Mouse (Mus musculus): ENCODE measurements around the gene Slc4a1.

Slc4a1 gene

GRCm38 (mm10) chr11:102323516-102323915, 42.5 kb downstream of the Slc4a1 start:
- no peak for DNase-seq (ENCODE audit: low spot score in 2 of 2)

GRCm38 (mm10) chr11:102321931-102322330, 44.1 kb downstream of the Slc4a1 start:
- DNase-seq (ENCODE audit: low spot score in 2 of 2), result no peak

- DNase-seq (ENCODE audit: low spot score in 2 of 2), result peak in 1 of 2 experiments; percentile 51
These were observed 45.4 kb downstream of the Slc4a1 start for GRCm38 (mm10) chr11:102320686-102321005.

- peak; percentile 74 to 82 for DNase-seq (ENCODE audit: low spot score in 2 of 2)
These were observed 45.9 kb downstream of the Slc4a1 start for GRCm38 (mm10) chr11:102319941-102320685.

GRCm38 (mm10) chr11:102319410-102319792, 46.6 kb downstream of the Slc4a1 start, which contains the start of gene Ubtf:
Gene Ubtf, minus strand, starts transcription at chr11:102319742.
- DNase-seq (ENCODE audit: low spot score in 2 of 2), result peak; percentile 85 to 86

- DNase-seq (ENCODE audit: low spot score in 2 of 2), result peak in 1 of 2 experiments; percentile 76
These were observed 47.2 kb downstream of the Slc4a1 start for GRCm38 (mm10) chr11:102318576-102319409.

- DNase-seq (ENCODE audit: low spot score in 2 of 2), result peak; percentile 78 to 88
These were observed 48.0 kb downstream of the Slc4a1 start for GRCm38 (mm10) chr11:102317901-102318575.

GRCm38 (mm10) chr11:102317298-102317900, 48.6 kb downstream of the Slc4a1 start:
- peak; percentile 81 to 82 for DNase-seq (ENCODE audit: low spot score in 2 of 2)

- DNase-seq (ENCODE audit: low spot score in 2 of 2), result peak; percentile 90 to 94
These were observed 49.3 kb downstream of the Slc4a1 start for GRCm38 (mm10) chr11:102316572-102317297.

GRCm38 (mm10) chr11:102315690-102316571, 50.1 kb downstream of the Slc4a1 start:
- peak in 1 of 2 experiments; percentile 43 for DNase-seq (ENCODE audit: low spot score in 2 of 2)

- no peak for DNase-seq (ENCODE audit: low spot score in 2 of 2)
These were observed 51.7 kb downstream of the Slc4a1 start for GRCm38 (mm10) chr11:102314321-102314720.

- DNase-seq (ENCODE audit: low spot score in 2 of 2), result no peak
These were observed 53.4 kb downstream of the Slc4a1 start for GRCm38 (mm10) chr11:102312586-102312985.

- DNase-seq (ENCODE audit: low spot score in 2 of 2), result no peak
These were observed 54.0 kb downstream of the Slc4a1 start for GRCm38 (mm10) chr11:102311966-102312365.

GRCm38 (mm10) chr11:102310768-102311695, 55.0 kb downstream of the Slc4a1 start:
- DNase-seq (ENCODE audit: low spot score in 2 of 2), result no peak

GRCm38 (mm10) chr11:102309821-102310617, 56.0 kb downstream of the Slc4a1 start:
- DNase-seq (ENCODE audit: low spot score in 2 of 2), result no peak

- DNase-seq (ENCODE audit: low spot score in 2 of 2), result peak; percentile 96 to 98
These were observed 57.0 kb downstream of the Slc4a1 start for GRCm38 (mm10) chr11:102308979-102309378.

- DNase-seq (ENCODE audit: low spot score in 2 of 2), result peak in 1 of 2 experiments; percentile 19
These were observed 57.9 kb downstream of the Slc4a1 start for GRCm38 (mm10) chr11:102308104-102308503.

GRCm38 (mm10) chr11:102305359-102305758, 60.6 kb downstream of the Slc4a1 start:
- peak in 1 of 2 experiments; percentile 16 for DNase-seq (ENCODE audit: low spot score in 2 of 2)

Data from spleen, postnatal 10 days (tissue).